Mouse (Mus musculus) stomach, postnatal 0 days (tissue): ENCODE measurements around the gene Ift140. TPM values are rescaled to one million over a fixed set of nuclear protein-coding genes. Genes with fewer than 3 reads are reported as not detected.
A peak's percentile ranks its signal among the peaks of the same experiment; 100 is the strongest.

Experiments
- ATAC-seq: fragments of 200-750 bp; cut with Nextera tagmentation; 2 replicates; pipeline ENCODE4 v1.8.0; 2017; ENCODE audit not compliant: low FRiP score, low TSS enrichment
- DNase-seq: peaks from one replicate; pipeline ENCODE4 v3.0.0-alpha.2; 2016; ENCODE audit warnings: low spot score
- H3K27ac ChIP-seq: fragments of 300-500 bp; sonication (generic); replicated peaks from 2 replicates; pipeline ENCODE4 v1.5.1; 2014; ENCODE audit warnings: mild to moderate bottlenecking, control low read depth
- H3K27me3 ChIP-seq: fragments of 300-500 bp; sonication (generic); 2 replicates; pipeline ENCODE4 v1.6.1; 2014; ENCODE audit warnings: low read length; ENCODE audit not compliant: control insufficient read depth, insufficient read depth
- H3K36me3 ChIP-seq: fragments of 300-500 bp; sonication (generic); 2 replicates; pipeline ENCODE4 v1.6.1; 2014; ENCODE audit warnings: low read length, mixed read lengths; ENCODE audit not compliant: control insufficient read depth, insufficient read depth
- H3K4me1 ChIP-seq: fragments of 300-500 bp; sonication (generic); replicated peaks from 2 replicates; pipeline ENCODE4 v1.6.1; 2014; ENCODE audit warnings: antibody characterized with exemption; ENCODE audit not compliant: control insufficient read depth, insufficient read depth
- H3K4me2 ChIP-seq: fragments of 300-500 bp; sonication (generic); replicated peaks from 2 replicates; pipeline ENCODE4 v1.6.1; 2014; ENCODE audit warnings: low read depth, mild to moderate bottlenecking, control low read depth, moderate library complexity
- H3K4me3 ChIP-seq: fragments of 300-500 bp; sonication (generic); 2 replicates; pipeline ENCODE4 v1.5.1; 2014; ENCODE audit warnings: low read depth, low read length, control low read depth
- H3K9ac ChIP-seq: fragments of 300-500 bp; sonication (generic); 2 replicates; pipeline ENCODE4 v1.6.1; 2014; ENCODE audit warnings: mild to moderate bottlenecking, low read length, control low read depth, mixed read lengths
- H3K9me3 ChIP-seq: fragments of 300-500 bp; sonication (generic); 2 replicates; pipeline ENCODE4 v1.6.1; 2016; ENCODE audit warnings: low read length; ENCODE audit not compliant: control insufficient read depth
- CTCF ChIP-seq: IDR thresholded peaks from 2 replicates; pipeline ENCODE4 v1.5.1; 2016; ENCODE audit warnings: antibody characterized with exemption, low read depth, mild to moderate bottlenecking, moderate library complexity
- EP300 ChIP-seq: optimal IDR thresholded peaks from 2 replicates; pipeline ENCODE3; 2016; ENCODE audit warnings: antibody characterized with exemption
- WGBS: fragments of 180-500 bp; shearing (Covaris S2); extraction: QIAGEN DNeasy Blood & Tissue Kit; methylation state at CpG from one replicate; pipeline ENCODE4 v1.1.7; 2014; 5-methylcytosine and 5-hydroxymethylcytosine counted together
- polyA plus RNA-seq: library from polyadenylated mRNA; unstranded; fragments of >200 nt; fragmentation: Nextera tagmentation; extraction: Ambion mirVana; gene quantifications from 2 replicates; pipeline ENCODE4 v1.2.1, GENCODE M21; 2015

Ift140 gene
- polyA plus RNA-seq, 1 experiment from 2014 or later: 4.1 TPM

DNA sequence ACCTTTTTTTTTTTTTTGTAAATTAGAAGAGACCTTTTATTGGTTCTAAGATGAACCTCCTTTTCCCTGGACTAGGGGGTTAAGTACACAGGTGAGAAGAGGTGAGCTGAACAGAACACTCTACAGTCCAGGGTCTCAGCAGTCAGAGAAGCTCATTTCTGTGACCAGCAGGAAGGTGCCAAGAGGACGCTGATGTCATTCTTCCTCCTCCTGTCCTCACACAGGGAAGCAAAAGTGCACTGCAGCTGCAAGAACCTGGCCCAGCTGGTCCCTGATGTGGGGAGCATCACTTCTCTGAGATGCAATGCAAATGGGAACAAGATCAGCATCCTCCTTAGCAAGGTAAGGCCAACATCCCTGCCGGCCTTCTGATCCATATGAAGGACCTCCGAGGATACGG, 29.4 kb downstream of the Ift140 start:
- ATAC-seq (no peak), DNase-seq (no peak)
- H3K4me2 ChIP-seq: no peak overlapping the region
- no peaks in the 10 kb centered on the region for H3K27me3 ChIP-seq
- H3K9me3 ChIP-seq: no peaks in the 10 kb centered on the region
- H3K9ac ChIP-seq: no peak overlapping the region
- H3K27ac ChIP-seq: no peak overlapping the region
- H3K4me3 ChIP-seq: no peak overlapping the region
- no peaks in the 10 kb centered on the region for H3K4me1 ChIP-seq
- H3K36me3 ChIP-seq: peaks cover 3% of the 10 kb centered on the region; the same call in 1 of the 2 replicates
- no peak for TF ChIP-seq EP300
- TF ChIP-seq CTCF: no peak
- WGBS: 92% methylated on average over 4 of the region's 4 CpGs

- Histone ChIP-seq H3K9me3 (no peaks in the 10 kb centered on the region), H3K27ac (no peak overlapping the region), H3K4me3 (no peak overlapping the region), H3K9ac (no peak overlapping the region), H3K27me3 (no peaks in the 10 kb centered on the region), H3K36me3 (peaks cover 3% of the 10 kb centered on the region; the same call in 1 of the 2 replicates), H3K4me2 (no peak overlapping the region), H3K4me1 (no peaks in the 10 kb centered on the region)
- no peak for ATAC-seq
- DNase-seq: no peak
- 92% methylated on average over 5 of the region's 6 CpGs for WGBS
- TF ChIP-seq EP300 (no peak), CTCF (no peak)
Observed at GRCm38 (mm10) chr17:25047143-25047542, 31.3 kb downstream of the Ift140 start.

DNA sequence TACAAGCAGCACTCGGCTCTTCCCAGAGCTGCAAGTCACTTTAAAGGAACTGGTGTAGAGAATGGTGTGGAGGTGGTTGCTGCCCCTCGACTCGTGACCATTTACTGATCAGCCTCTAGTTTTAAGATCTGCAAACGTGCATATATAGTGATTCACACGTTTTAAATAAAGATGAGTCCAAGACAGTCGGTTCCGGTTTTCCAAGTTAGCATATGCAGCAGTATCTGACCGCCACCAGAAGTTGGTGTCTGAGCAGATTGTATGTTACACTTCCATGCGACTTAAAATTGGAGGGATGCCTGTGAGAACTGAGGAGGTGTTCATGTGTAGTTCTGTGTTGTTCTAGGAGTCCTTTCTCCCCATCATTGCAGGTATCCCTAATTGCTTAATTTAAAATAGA, 37.4 kb downstream of the Ift140 start:
- TF ChIP-seq CTCF (no peak), EP300 (no peak)
- Histone ChIP-seq H3K27me3 (no peaks in the 10 kb centered on the region), H3K9ac (no peak overlapping the region), H3K4me2 (no peak overlapping the region), H3K36me3 (no peaks in the 10 kb centered on the region; the same call in none of the 2 replicates), H3K4me3 (no peak overlapping the region), H3K27ac (no peak overlapping the region), H3K4me1 (no peaks in the 10 kb centered on the region), H3K9me3 (no peaks in the 10 kb centered on the region)
- ATAC-seq (no peak), DNase-seq (no peak)
- WGBS: 82% methylated on average over 9 of the region's 9 CpGs

- H3K27me3 ChIP-seq: no peaks in the 10 kb centered on the region
- H3K4me1 ChIP-seq: no peaks in the 10 kb centered on the region
- no peaks in the 10 kb centered on the region for H3K9me3 ChIP-seq
- DNase-seq: no peak
- H3K36me3 ChIP-seq: peaks cover 4% of the 10 kb centered on the region
- no peak for ATAC-seq
- no peak overlapping the region for H3K4me2 ChIP-seq
- no peak overlapping the region for H3K4me3 ChIP-seq
- H3K9ac ChIP-seq: no peak overlapping the region
- TF ChIP-seq EP300: no peak
- peak; percentile 42 for TF ChIP-seq CTCF
- WGBS: 82% methylated on average over 6 of the region's 6 CpGs
- no peak overlapping the region for H3K27ac ChIP-seq
Observed at GRCm38 (mm10) chr17:25057041-25057440, 41.2 kb downstream of the Ift140 start.

- 73% methylated on average over 4 of the region's 4 CpGs for WGBS
- Histone ChIP-seq H3K9me3 (no peaks in the 10 kb centered on the region), H3K27me3 (no peaks in the 10 kb centered on the region), H3K36me3 (peaks cover 8% of the 10 kb centered on the region; the same call in 1 of the 2 replicates), H3K4me2 (no peak overlapping the region), H3K4me1 (no peaks in the 10 kb centered on the region), H3K9ac (no peak overlapping the region), H3K4me3 (no peak overlapping the region), H3K27ac (no peak overlapping the region)
- ATAC-seq (no peak), DNase-seq (no peak)
- TF ChIP-seq CTCF: no peak
- TF ChIP-seq EP300: no peak
Observed at GRCm38 (mm10) chr17:25063261-25063660, 47.4 kb downstream of the Ift140 start.

DNA sequence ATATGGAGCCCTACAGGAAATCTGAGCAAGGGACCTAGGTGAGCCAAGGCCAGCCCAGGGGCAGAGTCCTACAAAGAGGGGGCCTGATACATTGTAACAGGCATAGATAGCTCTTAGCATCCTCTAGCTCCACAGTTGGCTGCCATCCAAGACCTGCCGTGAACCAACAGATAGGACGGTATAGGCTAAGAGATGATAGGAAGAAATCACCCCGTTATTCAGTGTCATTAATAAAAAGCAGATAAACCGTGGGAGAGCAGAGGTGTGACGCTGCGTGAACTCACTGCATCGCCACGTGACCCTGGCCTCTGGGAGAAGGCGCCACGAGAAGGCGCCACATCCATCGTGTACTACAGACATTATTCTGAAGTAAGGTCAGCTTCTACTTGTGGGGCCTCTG, 48.0 kb downstream of the Ift140 start:
- WGBS: 75% methylated on average over 12 of the region's 12 CpGs
- TF ChIP-seq CTCF: no peak
- TF ChIP-seq EP300: no peak
- Histone ChIP-seq H3K4me3 (no peak overlapping the region), H3K9ac (no peak overlapping the region), H3K4me1 (no peaks in the 10 kb centered on the region), H3K9me3 (no peaks in the 10 kb centered on the region), H3K27me3 (no peaks in the 10 kb centered on the region), H3K36me3 (peaks cover 6% of the 10 kb centered on the region; the same call in 1 of the 2 replicates), H3K4me2 (no peak overlapping the region), H3K27ac (no peak overlapping the region)
- ATAC-seq (peak; percentile 19; the same call in 1 of the 2 replicates), DNase-seq (no peak)
